Mouse (Mus musculus): ENCODE results near the gene Rsad2. TPM values are rescaled to one million over a fixed set of nuclear protein-coding genes. Genes with fewer than 3 reads are reported as not detected.

Rsad2 gene
- polyA plus RNA-seq, 1 experiment from 2014 or later = 52.5 TPM

DNA sequence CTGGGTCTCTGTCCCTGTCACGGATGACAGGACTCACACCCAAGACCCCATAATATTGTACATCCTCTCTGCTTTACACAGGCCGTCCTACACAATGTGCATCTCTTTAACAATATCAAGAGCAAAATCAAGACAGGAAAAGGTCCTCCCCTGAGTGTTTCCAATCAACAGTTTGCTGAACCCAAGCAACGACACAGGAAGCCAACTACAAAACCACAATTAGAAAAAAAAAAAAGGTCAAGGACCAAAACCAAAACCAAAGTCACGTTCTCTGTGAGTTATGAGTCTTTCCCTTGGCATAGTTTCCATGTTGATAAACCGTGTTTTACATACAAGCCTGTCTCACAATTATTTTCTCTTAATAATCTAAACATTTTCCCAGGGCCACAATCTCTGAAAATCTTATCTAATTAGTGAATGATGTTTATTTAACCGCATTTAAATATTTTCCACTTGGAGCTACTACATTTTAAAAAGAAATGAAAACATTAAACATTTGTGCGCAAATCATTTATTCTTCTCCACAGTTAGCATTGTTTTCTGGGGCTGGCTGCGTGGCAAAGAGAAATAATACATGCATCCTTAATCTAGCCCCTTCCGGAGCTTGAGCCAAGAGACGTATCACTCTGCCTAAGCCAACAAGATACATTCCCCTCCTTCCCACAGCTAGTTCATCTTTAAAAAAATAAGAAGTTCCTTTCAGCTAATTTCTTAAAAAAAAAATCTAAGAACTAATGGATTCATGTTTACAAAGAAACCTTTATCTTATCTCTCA is 54.4 kb downstream of the Rsad2 start:
- Histone ChIP-seq H3K4me1 (ENCODE audit: insufficient read depth) (peaks cover 33% of the 10 kb centered on the region), H3K9ac (replicated peaks) (no peak overlapping the region), H3K36me3 (replicated peaks; ENCODE audit: insufficient read depth, low read length) (no peaks in the 10 kb centered on the region), H3K4me2 (ENCODE audit: low read depth, low read length) (0 out of 2 replicates have a peak overlapping the region, but pooled peaks have one; percentile 11), H3K4me3 (ENCODE audit: low read depth, low read length) (no peak overlapping the region), H3K27ac (ENCODE audit: low read depth) (peak overlapping the region; percentile 53; the same call in 1 of the 2 replicates), H3K27me3 (ENCODE audit: insufficient read depth, low read length) (no peaks in the 10 kb centered on the region), H3K9me3 (ENCODE audit: low read length) (no peaks in the 10 kb centered on the region)
- no peak for DNase-seq
- TF ChIP-seq EP300 (IDR thresholded peaks at IDR 0.05; ENCODE audit: low read depth) = peak; percentile 50; the same call in 1 of the 2 replicates
- TF ChIP-seq CTCF (IDR thresholded peaks at IDR 0.05; ENCODE audit: low read depth) = no peak
- no peak for ATAC-seq
- 43% methylated on average over 10 of the region's 10 CpGs for WGBS (ENCODE audit: insufficient replicate concordance)

DNA sequence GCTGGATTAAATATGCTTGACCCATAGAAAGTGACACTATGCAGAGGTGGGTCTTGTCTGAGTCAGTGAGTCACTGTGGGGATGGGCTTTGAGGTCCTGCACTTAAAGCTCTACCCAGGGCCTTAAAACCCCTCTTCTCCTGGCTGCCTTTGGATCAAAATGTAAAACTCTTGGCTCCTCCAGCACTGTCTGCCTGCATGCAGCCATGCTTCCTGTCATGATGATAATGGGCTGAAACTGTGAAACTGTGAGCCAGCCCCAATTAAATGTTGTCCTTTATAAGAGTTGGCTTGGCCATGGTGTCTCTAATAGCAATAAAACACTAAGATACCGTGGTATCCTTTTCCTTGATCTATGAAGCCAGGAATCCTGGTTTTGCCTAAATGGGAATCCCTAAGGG is 55.0 kb downstream of the Rsad2 start:
- Histone ChIP-seq H3K9me3 (ENCODE audit: low read length) (no peaks in the 10 kb centered on the region), H3K36me3 (replicated peaks; ENCODE audit: insufficient read depth, low read length) (no peaks in the 10 kb centered on the region), H3K4me1 (ENCODE audit: insufficient read depth) (peaks cover 33% of the 10 kb centered on the region), H3K27ac (ENCODE audit: low read depth) (peak overlapping the region; percentile 53; the same call in 1 of the 2 replicates), H3K9ac (replicated peaks) (no peak overlapping the region), H3K27me3 (ENCODE audit: insufficient read depth, low read length) (no peaks in the 10 kb centered on the region), H3K4me2 (ENCODE audit: low read depth, low read length) (0 out of 2 replicates have a peak overlapping the region, but pooled peaks have one; percentile 11), H3K4me3 (ENCODE audit: low read depth, low read length) (no peak overlapping the region)
- DNase-seq = no peak
- 48% methylated on average over 1 of the region's 1 CpGs for WGBS (ENCODE audit: insufficient replicate concordance)
- TF ChIP-seq EP300 (IDR thresholded peaks at IDR 0.05; ENCODE audit: low read depth) (no peak), CTCF (IDR thresholded peaks at IDR 0.05; ENCODE audit: low read depth) (no peak)
- ATAC-seq = 0 out of 2 replicates have a peak, but pooled peaks have one; percentile 6

GRCm38 (mm10) chr12:26400762-26401161 is 55.5 kb downstream of the Rsad2 start:
- H3K4me2 ChIP-seq (ENCODE audit: low read depth, low read length) = no peak overlapping the region
- whole genome bisulfite sequencing (ENCODE audit: insufficient replicate concordance) = 71% methylated on average over 1 of the region's 1 CpGs
- DNase-seq (no peak), ATAC-seq (peak; percentile 78)
- H3K9me3 ChIP-seq (ENCODE audit: low read length) = no peaks in the 10 kb centered on the region
- H3K27me3 ChIP-seq (ENCODE audit: insufficient read depth, low read length) = no peaks in the 10 kb centered on the region
- H3K9ac ChIP-seq (replicated peaks) = no peak overlapping the region
- TF ChIP-seq EP300 (IDR thresholded peaks at IDR 0.05; ENCODE audit: low read depth) (no peak), CTCF (IDR thresholded peaks at IDR 0.05; ENCODE audit: low read depth) (no peak)
- no peak overlapping the region for H3K27ac ChIP-seq (ENCODE audit: low read depth)
- H3K36me3 ChIP-seq (replicated peaks; ENCODE audit: insufficient read depth, low read length) = no peaks in the 10 kb centered on the region
- no peak overlapping the region for H3K4me3 ChIP-seq (ENCODE audit: low read depth, low read length)
- peaks cover 33% of the 10 kb centered on the region for H3K4me1 ChIP-seq (ENCODE audit: insufficient read depth)

- H3K4me3 ChIP-seq (ENCODE audit: low read depth, low read length) = no peak overlapping the region
- DNase-seq (no peak), ATAC-seq (no peak)
- H3K27ac ChIP-seq (ENCODE audit: low read depth) = no peak overlapping the region
- H3K27me3 ChIP-seq (ENCODE audit: insufficient read depth, low read length) = no peaks in the 10 kb centered on the region
- peaks cover 25% of the 10 kb centered on the region for H3K4me1 ChIP-seq (ENCODE audit: insufficient read depth)
- no peak overlapping the region for H3K4me2 ChIP-seq (ENCODE audit: low read depth, low read length)
- no peak for TF ChIP-seq CTCF (IDR thresholded peaks at IDR 0.05; ENCODE audit: low read depth)
- no peak for TF ChIP-seq EP300 (IDR thresholded peaks at IDR 0.05; ENCODE audit: low read depth)
- H3K36me3 ChIP-seq (replicated peaks; ENCODE audit: insufficient read depth, low read length) = no peaks in the 10 kb centered on the region
- no peaks in the 10 kb centered on the region for H3K9me3 ChIP-seq (ENCODE audit: low read length)
- WGBS (ENCODE audit: insufficient replicate concordance) = 87% methylated on average over 6 of the region's 6 CpGs
- H3K9ac ChIP-seq (replicated peaks) = no peak overlapping the region
Measured at GRCm38 (mm10) chr12:26399391-26399790, 56.9 kb downstream of the Rsad2 start.

DNA sequence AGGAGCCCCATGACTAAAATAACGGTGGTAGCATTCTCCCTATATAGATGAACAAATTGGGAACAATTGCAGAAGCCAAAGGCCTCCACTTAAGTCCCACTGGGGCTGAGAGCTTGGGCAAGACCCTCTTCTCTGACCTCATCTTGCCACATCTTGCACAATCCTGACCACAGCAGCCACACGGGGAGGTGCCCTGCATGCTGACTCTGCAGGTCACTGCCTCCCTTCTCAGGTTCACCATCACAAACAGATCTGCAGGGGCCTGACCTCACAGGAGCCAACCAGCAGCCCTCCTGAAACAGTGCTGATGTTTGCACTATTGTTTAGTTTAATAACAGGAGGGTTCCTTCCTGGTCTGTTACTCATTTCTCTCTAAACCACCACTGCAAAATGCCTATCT is 57.7 kb downstream of the Rsad2 start:
- no peak overlapping the region for H3K4me3 ChIP-seq (ENCODE audit: low read depth, low read length)
- no peak overlapping the region for H3K9ac ChIP-seq (replicated peaks)
- peak; percentile 64 for ATAC-seq
- no peaks in the 10 kb centered on the region for H3K9me3 ChIP-seq (ENCODE audit: low read length)
- peak; percentile 68 for DNase-seq
- 0 out of 2 replicates have a peak overlapping the region, but pooled peaks have one; percentile 16 for H3K27ac ChIP-seq (ENCODE audit: low read depth)
- WGBS (ENCODE audit: insufficient replicate concordance) = 19% methylated on average over 2 of the region's 2 CpGs
- H3K4me2 ChIP-seq (ENCODE audit: low read depth, low read length) = no peak overlapping the region
- H3K27me3 ChIP-seq (ENCODE audit: insufficient read depth, low read length) = no peaks in the 10 kb centered on the region
- TF ChIP-seq EP300 (IDR thresholded peaks at IDR 0.05; ENCODE audit: low read depth) = peak; percentile 56; the same call in 1 of the 2 replicates
- no peak for TF ChIP-seq CTCF (IDR thresholded peaks at IDR 0.05; ENCODE audit: low read depth)
- no peaks in the 10 kb centered on the region for H3K36me3 ChIP-seq (replicated peaks; ENCODE audit: insufficient read depth, low read length)
- H3K4me1 ChIP-seq (ENCODE audit: insufficient read depth) = peaks cover 27% of the 10 kb centered on the region

All from liver, postnatal 0 days (tissue).